Comparison of ENCODE assay signal across 17 mouse cellular contexts in genomic region chr13:45690426-45690825, GRCm38 (mm10).
DNase-seq lines count a peak whose midpoint lies in the region; ATAC-seq and TF ChIP-seq lines count a peak whose summit lies in the region.
"Had no signal": no experiment of that assay in that cellular context is flagged by ENCODE, and none has a peak within 500 bp of the region (broad histone marks: within the 10 kb centered on the region; RNA-seq: fewer than 3 reads in every experiment).

No protein-coding gene starts in this region.

- no peaks in the 10 kb centered on the region for H3K27me3 ChIP-seq in forebrain, postnatal 0 days (ENCODE audit: insufficient read depth, low read length)
- no peaks in the 10 kb centered on the region for H3K27me3 ChIP-seq in forebrain, embryonic 13.5 days
- H3K27me3 ChIP-seq in myocyte (ENCODE audit: control insufficient read depth, insufficient read depth, insufficient read length): no peaks in the 10 kb centered on the region
- H3K27me3 ChIP-seq: embryonic facial prominence, embryonic 13.5 days; limb, embryonic 12.5 days; neural tube, embryonic 13.5 days had no signal

- H3K4me2 ChIP-seq in forebrain, postnatal 0 days (ENCODE audit: low read depth): no peak overlapping the region
- no peak overlapping the region for H3K4me2 ChIP-seq in forebrain, embryonic 13.5 days
- H3K4me2 ChIP-seq in myocyte (ENCODE audit: low read depth): no peak overlapping the region
- H3K4me2 ChIP-seq: embryonic facial prominence, embryonic 13.5 days; limb, embryonic 12.5 days; neural tube, embryonic 13.5 days had no signal

- no peak for TF ChIP-seq POLR2A in myocyte (IDR thresholded peaks at IDR 0.05; ENCODE audit: insufficient read length, low read depth)

- no peak overlapping the region for H3K9ac ChIP-seq in forebrain, postnatal 0 days
- H3K9ac ChIP-seq in forebrain, embryonic 13.5 days: no peak overlapping the region
- H3K9ac ChIP-seq: embryonic facial prominence, embryonic 13.5 days; limb, embryonic 12.5 days; neural tube, embryonic 13.5 days had no signal

- peaks cover 3% of the 10 kb centered on the region for H3K79me2 ChIP-seq in myocyte (ENCODE audit: control insufficient read depth, insufficient read depth)

- peaks cover 9% of the 10 kb centered on the region for H3K4me1 ChIP-seq in forebrain, postnatal 0 days (ENCODE audit: insufficient read depth)
- H3K4me1 ChIP-seq in forebrain, embryonic 13.5 days: peaks cover 13% of the 10 kb centered on the region

- no peaks in the 10 kb centered on the region for H3K9me3 ChIP-seq in forebrain, postnatal 0 days (ENCODE audit: low read length)
- H3K9me3 ChIP-seq in forebrain, embryonic 13.5 days (replicated peaks): no peaks in the 10 kb centered on the region; the same call in 1 of the 2 replicates
- H3K9me3 ChIP-seq: embryonic facial prominence, embryonic 13.5 days; forebrain, embryonic 10.5 days; limb, embryonic 12.5 days; neural tube, embryonic 13.5 days had no signal

- H3K27ac ChIP-seq in forebrain, postnatal 0 days (ENCODE audit: low read depth, low read length): no peak overlapping the region
- H3K27ac ChIP-seq in forebrain, embryonic 13.5 days: no peak overlapping the region
- H3K27ac ChIP-seq in layer of hippocampus, adult 2 months: peak overlapping the region; percentile 1; the same call in 1 of the 2 replicates
- H3K27ac ChIP-seq: embryonic facial prominence, embryonic 13.5 days; forebrain, embryonic 10.5 days; kidney, postnatal 0 days; limb, embryonic 12.5 days; neural tube, embryonic 13.5 days had no signal

- TF ChIP-seq CTCF in forebrain, postnatal 0 days (IDR thresholded peaks at IDR 0.05; ENCODE audit: low read depth): no peak
- no peak for TF ChIP-seq CTCF in layer of hippocampus, adult 2 months (conservative IDR thresholded peaks at IDR 0.05)

- no peak for ATAC-seq in forebrain, postnatal 0 days
- ATAC-seq in forebrain, embryonic 13.5 days: no peak
- ATAC-seq: hindbrain, embryonic 16.5 days had no signal

- no peak overlapping the region for H3ac ChIP-seq in myocyte (ENCODE audit: control insufficient read depth, insufficient read length)

- WGBS in forebrain, postnatal 0 days: 77% methylated on average over 1 of the region's 1 CpGs
- WGBS in forebrain, embryonic 13.5 days: 89% methylated on average over 1 of the region's 1 CpGs

- DNase-seq in forebrain, postnatal 0 days: peak; percentile 39
- DNase-seq in layer of hippocampus, adult 2 months (ENCODE audit: low spot score in 2 of 2): no peak
- no peak for DNase-seq in layer of hippocampus, postnatal 25 days (ENCODE audit: extremely low spot score in 1 of 2, low spot score in 1 of 2)
- peak; percentile 50 to 61 for DNase-seq in cerebellum, postnatal 14 days
- DNase-seq in retina, postnatal 1 day: no peak
- no peak for DNase-seq in retina, embryonic 14.5 days (ENCODE audit: low spot score)
- DNase-seq: adrenal gland, postnatal 25 days; midbrain, embryonic 14.5 days; right cerebral cortex, adult 18-20 months had no signal

- no peaks in the 10 kb centered on the region; the same call in 1 of the 2 replicates for H3K36me3 ChIP-seq in forebrain, postnatal 0 days (ENCODE audit: insufficient read depth)
- H3K36me3 ChIP-seq in forebrain, embryonic 13.5 days (ENCODE audit: poor library complexity, severe bottlenecking): no peaks in the 10 kb centered on the region
- no peaks in the 10 kb centered on the region for H3K36me3 ChIP-seq in myocyte (ENCODE audit: control insufficient read depth, insufficient read depth)
- H3K36me3 ChIP-seq: embryonic facial prominence, embryonic 13.5 days; forebrain, embryonic 10.5 days; limb, embryonic 12.5 days; neural tube, embryonic 13.5 days had no signal

- no peak overlapping the region for H3K4me3 ChIP-seq in forebrain, postnatal 0 days (ENCODE audit: low read depth, low read length)
- no peak overlapping the region for H3K4me3 ChIP-seq in forebrain, embryonic 13.5 days
- H3K4me3 ChIP-seq in layer of hippocampus, adult 2 months: no peak overlapping the region
- H3K4me3 ChIP-seq in myocyte: no peak overlapping the region
- H3K4me3 ChIP-seq: embryonic facial prominence, embryonic 13.5 days; forebrain, embryonic 10.5 days; limb, embryonic 12.5 days; neural tube, embryonic 13.5 days had no signal

TF ChIP-seq in myocyte, 11 proteins besides CTCF, POLR2A, EP300 and RAD21:
- TF ChIP-seq TCF12 (IDR thresholded peaks at IDR 0.05; ENCODE audit: insufficient read depth, poor library complexity, severe bottlenecking) (no peak), MAX (IDR thresholded peaks at IDR 0.05; ENCODE audit: low read depth) (no peak), MYOG (IDR thresholded peaks at IDR 0.05; ENCODE audit: control insufficient read depth in 1 of 3, insufficient read depth in 1 of 3, insufficient read length in 2 of 3, low read depth in 2 of 3) (peak in 2 of 3 experiments; percentile 39 to 60), MYOD1 (IDR thresholded peaks at IDR 0.05; ENCODE audit: control insufficient read depth in 1 of 3, insufficient read length in 2 of 3, low read depth in 2 of 3) (peak in 2 of 3 experiments; percentile 45 to 57), POLR2AphosphoS2 (IDR thresholded peaks at IDR 0.05; ENCODE audit: insufficient read length, low read depth) (no peak)

Comparison
In these comparisons a context has a peak if more than half of its experiments do, and no peak if none do; other contexts are left out.
1. DNase-seq: peak in forebrain, postnatal 0 days (single experiment) and cerebellum, postnatal 14 days (2 of 2); none in layer of hippocampus, adult 2 months (0 of 2), layer of hippocampus, postnatal 25 days (0 of 2), retina, postnatal 1 day (single experiment) and retina, embryonic 14.5 days (single experiment).